Mouse (Mus musculus): ENCODE results near the gene Ten1.

Ten1 gene

GRCm38 (mm10) chr11:116187226-116187930 is 11.3 kb upstream of the Ten1 start:
- Histone ChIP-seq H3K4me1 (replicated peaks; ENCODE audit: low read depth, low read length) (peaks cover 36% of the 10 kb centered on the region), H3K36me3 (ENCODE audit: insufficient read depth, low read length) (peaks cover 60% of the 10 kb centered on the region), H3K4me3 (replicated peaks; ENCODE audit: low read length) (0 out of 2 replicates have a peak overlapping the region, but pooled peaks have one; percentile 23), H3K27me3 (ENCODE audit: insufficient read depth, low read length) (no peaks in the 10 kb centered on the region), H3K9me3 (ENCODE audit: low read length) (no peaks in the 10 kb centered on the region)
- TF ChIP-seq NANOG (IDR thresholded peaks at IDR 0.05; ENCODE audit: borderline replicate concordance, low read length) (no peak), CTCF (conservative IDR thresholded peaks at IDR 0.05; ENCODE audit: low read length) (no peak), POU5F1 (IDR thresholded peaks at IDR 0.05; ENCODE audit: borderline replicate concordance, low read length) (no peak)

DNA sequence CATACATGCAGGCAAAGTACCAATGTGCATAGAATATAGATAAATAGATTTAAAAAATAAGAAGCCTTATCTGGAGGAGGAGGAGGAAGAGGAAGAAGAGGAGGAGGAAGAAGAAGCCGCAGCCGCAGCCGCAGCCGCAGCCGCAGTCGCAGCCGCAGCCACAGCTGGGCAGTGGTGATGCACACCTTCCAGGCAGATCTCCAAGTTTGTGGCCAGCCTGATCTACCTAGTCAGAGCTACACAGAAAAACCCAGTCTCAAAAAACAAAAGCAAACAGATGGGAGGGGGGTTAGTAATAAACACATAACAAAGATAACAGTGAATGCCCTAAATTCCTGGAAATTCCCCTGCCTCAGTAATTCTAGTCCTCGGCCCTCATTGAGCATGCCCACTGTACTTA is 4.0 kb upstream of the Ten1 start:
- TF ChIP-seq POU5F1 (IDR thresholded peaks at IDR 0.05; ENCODE audit: borderline replicate concordance, low read length) (no peak), NANOG (IDR thresholded peaks at IDR 0.05; ENCODE audit: borderline replicate concordance, low read length) (no peak), CTCF (conservative IDR thresholded peaks at IDR 0.05; ENCODE audit: low read length) (no peak)

DNA sequence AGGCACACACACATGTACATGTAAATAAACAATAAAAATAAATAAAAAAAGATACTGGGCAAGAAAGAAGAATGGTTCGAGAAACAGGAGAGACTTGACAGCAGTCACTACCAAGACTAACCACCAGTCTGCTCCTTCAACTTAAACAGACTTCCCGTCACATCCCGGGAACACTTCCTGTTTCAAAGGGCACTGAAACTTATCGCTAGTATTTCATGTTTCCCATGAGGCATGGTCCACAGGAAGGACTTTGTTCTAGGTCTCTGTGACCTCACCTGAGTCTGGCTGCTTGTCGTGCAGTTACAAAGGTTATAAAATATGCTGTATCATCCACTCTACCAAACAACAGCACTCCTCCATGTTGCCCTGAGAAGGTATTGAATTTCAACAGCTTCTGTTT is 3.4 kb upstream of the Ten1 start:
- TF ChIP-seq CTCF (conservative IDR thresholded peaks at IDR 0.05; ENCODE audit: low read length), result peak; percentile 15; the same call in 1 of the 2 replicates
- no peak for TF ChIP-seq POU5F1 (IDR thresholded peaks at IDR 0.05; ENCODE audit: borderline replicate concordance, low read length)
- no peak for TF ChIP-seq NANOG (IDR thresholded peaks at IDR 0.05; ENCODE audit: borderline replicate concordance, low read length)
- peaks cover 23% of the 10 kb centered on the region for H3K36me3 ChIP-seq (ENCODE audit: insufficient read depth, low read length)
- H3K9me3 ChIP-seq (ENCODE audit: low read length), result no peaks in the 10 kb centered on the region
- no peak overlapping the region for H3K4me3 ChIP-seq (replicated peaks; ENCODE audit: low read length)
- H3K4me1 ChIP-seq (replicated peaks; ENCODE audit: low read depth, low read length), result peaks cover 32% of the 10 kb centered on the region
- no peaks in the 10 kb centered on the region for H3K27me3 ChIP-seq (ENCODE audit: insufficient read depth, low read length)

More for the DNA sequence above, 4.0 kb upstream of the Ten1 start:
- Histone ChIP-seq H3K36me3 (ENCODE audit: insufficient read depth, low read length) (peaks cover 25% of the 10 kb centered on the region), H3K9me3 (ENCODE audit: low read length) (no peaks in the 10 kb centered on the region), H3K27me3 (ENCODE audit: insufficient read depth, low read length) (no peaks in the 10 kb centered on the region), H3K4me3 (replicated peaks; ENCODE audit: low read length) (no peak overlapping the region), H3K4me1 (replicated peaks; ENCODE audit: low read depth, low read length) (peaks cover 29% of the 10 kb centered on the region)

GRCm38 (mm10) chr11:116196336-116196735 is 2.3 kb upstream of the Ten1 start:
- Histone ChIP-seq H3K27me3 (ENCODE audit: insufficient read depth, low read length) (no peaks in the 10 kb centered on the region), H3K9me3 (ENCODE audit: low read length) (no peaks in the 10 kb centered on the region), H3K36me3 (ENCODE audit: insufficient read depth, low read length) (peaks cover 15% of the 10 kb centered on the region), H3K4me1 (replicated peaks; ENCODE audit: low read depth, low read length) (peaks cover 28% of the 10 kb centered on the region), H3K4me3 (replicated peaks; ENCODE audit: low read length) (no peak overlapping the region)
- TF ChIP-seq CTCF (conservative IDR thresholded peaks at IDR 0.05; ENCODE audit: low read length) (no peak), POU5F1 (IDR thresholded peaks at IDR 0.05; ENCODE audit: borderline replicate concordance, low read length) (no peak), NANOG (IDR thresholded peaks at IDR 0.05; ENCODE audit: borderline replicate concordance, low read length) (no peak)

DNA sequence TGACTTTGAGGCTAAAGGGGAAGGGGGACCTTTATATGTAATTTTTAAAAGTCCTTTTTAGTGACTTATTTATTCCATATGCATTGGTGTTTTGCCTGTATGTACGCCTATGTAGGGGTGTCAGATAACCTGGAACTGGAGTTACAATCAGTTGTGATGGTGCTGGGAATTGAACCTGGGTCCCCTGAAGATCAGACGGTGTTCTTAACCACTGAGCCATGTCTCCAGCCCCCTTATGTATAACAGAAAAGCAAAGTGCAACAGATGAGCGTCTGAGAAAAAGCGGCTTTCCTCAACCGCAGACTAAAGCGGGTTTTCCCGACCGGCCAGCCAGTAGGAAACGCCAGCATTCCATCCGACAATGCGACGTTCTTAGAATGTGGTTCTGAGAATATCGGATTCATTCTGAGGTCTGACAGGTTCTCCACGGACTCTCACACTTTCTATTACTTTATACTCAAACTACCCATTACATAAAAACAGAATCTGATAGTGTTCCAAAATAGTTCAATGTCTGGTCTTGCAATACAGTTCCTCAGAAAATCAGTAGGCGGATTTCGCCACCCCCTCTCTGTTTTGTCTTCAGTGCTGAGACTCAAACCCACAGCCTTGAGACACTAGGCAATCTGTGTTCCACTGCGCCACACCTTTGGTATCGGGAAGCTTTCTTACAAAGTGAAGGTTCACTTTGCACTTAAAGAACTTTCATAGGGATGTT is 1.6 kb upstream of the Ten1 start:
- TF ChIP-seq CTCF (conservative IDR thresholded peaks at IDR 0.05; ENCODE audit: low read length) (no peak), POU5F1 (IDR thresholded peaks at IDR 0.05; ENCODE audit: borderline replicate concordance, low read length) (no peak), NANOG (IDR thresholded peaks at IDR 0.05; ENCODE audit: borderline replicate concordance, low read length) (no peak)
- Histone ChIP-seq H3K36me3 (ENCODE audit: insufficient read depth, low read length) (peaks cover 14% of the 10 kb centered on the region), H3K4me3 (replicated peaks; ENCODE audit: low read length) (no peak overlapping the region), H3K9me3 (ENCODE audit: low read length) (no peaks in the 10 kb centered on the region), H3K27me3 (ENCODE audit: insufficient read depth, low read length) (no peaks in the 10 kb centered on the region), H3K4me1 (replicated peaks; ENCODE audit: low read depth, low read length) (peaks cover 27% of the 10 kb centered on the region)

- H3K4me1 ChIP-seq (replicated peaks; ENCODE audit: low read depth, low read length), result peaks cover 24% of the 10 kb centered on the region
- H3K4me3 ChIP-seq (replicated peaks; ENCODE audit: low read length), result no peak overlapping the region
- no peaks in the 10 kb centered on the region for H3K27me3 ChIP-seq (ENCODE audit: insufficient read depth, low read length)
- TF ChIP-seq POU5F1 (IDR thresholded peaks at IDR 0.05; ENCODE audit: borderline replicate concordance, low read length) (no peak), NANOG (IDR thresholded peaks at IDR 0.05; ENCODE audit: borderline replicate concordance, low read length) (no peak)
- peaks cover 14% of the 10 kb centered on the region for H3K36me3 ChIP-seq (ENCODE audit: insufficient read depth, low read length)
- no peaks in the 10 kb centered on the region for H3K9me3 ChIP-seq (ENCODE audit: low read length)
These were observed 1.1 kb upstream of the Ten1 start for GRCm38 (mm10) chr11:116197584-116197906.

DNA sequence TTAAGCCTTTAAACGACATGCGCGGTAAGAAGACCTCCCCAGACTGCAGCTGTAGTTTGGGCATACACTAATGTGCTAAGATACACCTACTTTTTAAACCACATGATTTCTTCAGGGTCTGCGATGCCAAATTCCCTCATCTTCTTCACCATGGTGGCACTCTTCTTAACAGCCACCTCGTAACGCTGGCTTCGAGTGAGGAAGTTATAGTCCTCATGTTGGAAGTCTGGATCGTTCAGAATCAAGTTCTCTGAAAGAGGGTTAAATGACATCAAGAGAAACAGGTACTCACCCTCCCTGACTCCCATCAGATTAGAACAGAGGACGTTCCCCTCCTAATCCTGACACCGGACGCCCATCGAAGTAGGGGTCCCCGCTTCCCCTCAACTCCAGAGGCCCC is 523 bp upstream of the Ten1 start:
- Histone ChIP-seq H3K36me3 (ENCODE audit: insufficient read depth, low read length) (peaks cover 14% of the 10 kb centered on the region), H3K4me3 (replicated peaks; ENCODE audit: low read length) (peak overlapping the region; percentile 89), H3K27me3 (ENCODE audit: insufficient read depth, low read length) (no peaks in the 10 kb centered on the region), H3K4me1 (replicated peaks; ENCODE audit: low read depth, low read length) (peaks cover 24% of the 10 kb centered on the region), H3K9me3 (ENCODE audit: low read length) (no peaks in the 10 kb centered on the region)
- TF ChIP-seq CTCF (conservative IDR thresholded peaks at IDR 0.05; ENCODE audit: low read length) (no peak), POU5F1 (IDR thresholded peaks at IDR 0.05; ENCODE audit: borderline replicate concordance, low read length) (no peak), NANOG (IDR thresholded peaks at IDR 0.05; ENCODE audit: borderline replicate concordance, low read length) (no peak)

GRCm38 (mm10) chr11:116201151-116201550 is 2.5 kb downstream of the Ten1 start:
- Histone ChIP-seq H3K9me3 (ENCODE audit: low read length) (no peaks in the 10 kb centered on the region), H3K27me3 (ENCODE audit: insufficient read depth, low read length) (no peaks in the 10 kb centered on the region), H3K36me3 (ENCODE audit: insufficient read depth, low read length) (peaks cover 27% of the 10 kb centered on the region), H3K4me3 (replicated peaks; ENCODE audit: low read length) (no peak overlapping the region), H3K4me1 (replicated peaks; ENCODE audit: low read depth, low read length) (peaks cover 25% of the 10 kb centered on the region)
- no peak for TF ChIP-seq NANOG (IDR thresholded peaks at IDR 0.05; ENCODE audit: borderline replicate concordance, low read length)
- TF ChIP-seq POU5F1 (IDR thresholded peaks at IDR 0.05; ENCODE audit: borderline replicate concordance, low read length), result no peak
- TF ChIP-seq CTCF (conservative IDR thresholded peaks at IDR 0.05; ENCODE audit: low read length), result no peak

All from E14TG2a.4 (cell line).